Mouse (Mus musculus) erythroblast, embryonic 14.5 days (primary cell): ENCODE measurements around the gene Zfp212. TPM values are rescaled to one million over a fixed set of nuclear protein-coding genes. Genes with fewer than 3 reads are reported as not detected.

Experiments used
- H3K27me3 ChIP-seq: 2 replicates; pipeline ENCODE4 v1.6.1; 2012; ENCODE audit warnings: inconsistent platforms; ENCODE audit not compliant: control insufficient read depth
- H3K36me3 ChIP-seq: 2 replicates; pipeline ENCODE4 v1.6.1; 2012; ENCODE audit warnings: mild to moderate bottlenecking, inconsistent platforms; ENCODE audit not compliant: control insufficient read depth
- H3K4me1 ChIP-seq: 2 replicates; pipeline ENCODE4 v1.6.1; 2012; ENCODE audit warnings: inconsistent platforms; ENCODE audit not compliant: control insufficient read depth
- H3K4me3 ChIP-seq: replicated peaks from 2 replicates; pipeline ENCODE3; 2012; ENCODE audit warnings: moderate library complexity, mild to moderate bottlenecking, inconsistent platforms
- H3K9me3 ChIP-seq: 2 replicates; pipeline ENCODE4 v1.6.1; 2012; ENCODE audit warnings: low read length, inconsistent platforms, mixed read lengths; ENCODE audit not compliant: control insufficient read depth
- GATA1 ChIP-seq: IDR thresholded peaks from 2 replicates; pipeline ENCODE4 v1.6.1; 2012; ENCODE audit warnings: low read length, inconsistent platforms, mixed read lengths
- TAL1 ChIP-seq: IDR thresholded peaks from 3 replicates; pipeline ENCODE4 v1.6.1; 2012; ENCODE audit warnings: low read length, inconsistent platforms, mixed read lengths
- polyA plus RNA-seq: library from polyadenylated mRNA; stranded (reverse); fragments of >175 nt; gene quantifications from 2 replicates; pipeline ENCODE4 v1.2.3, GENCODE M21; 2012

Gene Zfp212
- polyA plus RNA-seq, 1 experiment: 0.91 TPM

DNA sequence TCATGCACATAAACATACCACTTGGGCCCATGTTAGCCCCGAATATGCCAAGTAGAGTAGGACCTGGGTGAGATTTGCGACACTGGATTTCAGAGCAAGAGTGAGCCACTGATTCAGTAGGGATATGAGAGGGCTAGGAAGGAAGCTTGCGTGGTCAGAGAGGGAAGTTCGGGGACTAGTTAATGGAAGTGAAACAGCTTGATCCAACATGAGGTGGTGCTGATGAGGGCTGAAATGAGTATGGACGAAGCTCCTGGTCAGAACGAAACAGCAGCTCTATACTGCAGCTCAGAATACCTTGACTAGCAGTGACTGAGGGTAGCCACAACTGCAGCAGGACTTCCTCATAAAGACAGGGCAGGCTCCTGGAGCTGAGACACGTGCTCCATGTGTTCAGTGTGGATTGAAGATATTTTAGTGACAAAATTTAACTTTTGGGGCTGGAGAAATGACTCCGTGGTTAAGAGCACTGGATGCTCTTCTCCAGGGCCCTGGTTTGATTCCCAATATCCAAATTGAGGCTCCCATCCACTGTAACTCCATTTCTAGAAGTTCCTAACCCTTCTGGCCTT lies 31.4 kb upstream of the Zfp212 start:
- Histone ChIP-seq H3K4me3 (no peak overlapping the region), H3K36me3 (peaks cover 57% of the 10 kb centered on the region), H3K9me3 (no peaks in the 10 kb centered on the region), H3K27me3 (no peaks in the 10 kb centered on the region), H3K4me1 (no peaks in the 10 kb centered on the region)
- no peak for TF ChIP-seq GATA1
- TF ChIP-seq TAL1: no peak

GRCm38 (mm10) chr6:47899416-47899815 lies 20.9 kb upstream of the Zfp212 start:
- peaks cover 3% of the 10 kb centered on the region for H3K9me3 ChIP-seq
- no peak overlapping the region for H3K4me3 ChIP-seq
- no peaks in the 10 kb centered on the region for H3K4me1 ChIP-seq
- TF ChIP-seq GATA1: no peak
- TF ChIP-seq TAL1: no peak
- H3K27me3 ChIP-seq: no peaks in the 10 kb centered on the region
- H3K36me3 ChIP-seq: peaks cover 41% of the 10 kb centered on the region

- Histone ChIP-seq H3K4me3 (no peak overlapping the region), H3K9me3 (peaks cover 16% of the 10 kb centered on the region), H3K4me1 (no peaks in the 10 kb centered on the region), H3K27me3 (no peaks in the 10 kb centered on the region; the same call in 1 of the 2 replicates), H3K36me3 (peaks cover 60% of the 10 kb centered on the region)
- TF ChIP-seq GATA1 (no peak), TAL1 (no peak)
Measured at GRCm38 (mm10) chr6:47903587-47903986, 16.7 kb upstream of the Zfp212 start.

- H3K9me3 ChIP-seq: peaks cover 16% of the 10 kb centered on the region
- H3K36me3 ChIP-seq: peaks cover 57% of the 10 kb centered on the region
- no peak for TF ChIP-seq GATA1
- TF ChIP-seq TAL1: no peak
- no peaks in the 10 kb centered on the region for H3K4me1 ChIP-seq
- no peak overlapping the region for H3K4me3 ChIP-seq
- no peaks in the 10 kb centered on the region; the same call in 1 of the 2 replicates for H3K27me3 ChIP-seq
Measured at GRCm38 (mm10) chr6:47904361-47904760, 15.9 kb upstream of the Zfp212 start.

- peaks cover 55% of the 10 kb centered on the region for H3K36me3 ChIP-seq
Measured at GRCm38 (mm10) chr6:47904917-47905695, 15.2 kb upstream of the Zfp212 start.

GRCm38 (mm10) chr6:47906326-47906725 lies 13.9 kb upstream of the Zfp212 start:
- peaks cover 48% of the 10 kb centered on the region for H3K36me3 ChIP-seq
- peaks cover 16% of the 10 kb centered on the region for H3K9me3 ChIP-seq

More at GRCm38 (mm10) chr6:47904917-47905695, 15.2 kb upstream of the Zfp212 start:
- Histone ChIP-seq H3K4me3 (no peak overlapping the region), H3K9me3 (peaks cover 16% of the 10 kb centered on the region), H3K4me1 (no peaks in the 10 kb centered on the region), H3K27me3 (no peaks in the 10 kb centered on the region; the same call in 1 of the 2 replicates)
- TF ChIP-seq GATA1 (no peak), TAL1 (no peak)

DNA sequence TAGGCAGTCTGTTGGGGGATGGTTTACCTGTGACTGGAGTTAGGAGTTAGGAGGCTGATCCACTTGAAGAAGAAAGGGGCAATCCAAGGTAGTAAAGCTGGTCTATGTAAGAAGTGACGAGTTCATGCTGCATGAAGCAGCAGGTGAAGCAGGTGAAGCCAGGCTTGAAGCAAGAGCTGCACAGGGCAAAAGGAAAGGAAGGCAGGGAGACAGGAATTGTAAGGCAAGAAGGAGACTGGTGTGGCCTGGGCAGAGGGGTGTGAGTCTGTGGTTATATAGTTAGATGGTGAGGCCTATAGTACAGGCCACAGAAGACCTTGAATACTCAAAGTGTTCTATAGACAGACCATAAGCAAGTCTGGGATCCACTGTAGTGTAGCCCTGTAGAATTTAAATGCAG lies 11.3 kb upstream of the Zfp212 start:
- H3K9me3 ChIP-seq: peaks cover 16% of the 10 kb centered on the region
- H3K27me3 ChIP-seq: no peaks in the 10 kb centered on the region; the same call in 1 of the 2 replicates
- H3K4me1 ChIP-seq: no peaks in the 10 kb centered on the region
- TF ChIP-seq GATA1: no peak
- no peak for TF ChIP-seq TAL1
- no peak overlapping the region for H3K4me3 ChIP-seq
- peaks cover 33% of the 10 kb centered on the region for H3K36me3 ChIP-seq

More at GRCm38 (mm10) chr6:47906326-47906725, 13.9 kb upstream of the Zfp212 start:
- TF ChIP-seq GATA1: no peak
- no peak for TF ChIP-seq TAL1
- no peaks in the 10 kb centered on the region; the same call in 1 of the 2 replicates for H3K27me3 ChIP-seq
- no peak overlapping the region for H3K4me3 ChIP-seq
- no peaks in the 10 kb centered on the region for H3K4me1 ChIP-seq

DNA sequence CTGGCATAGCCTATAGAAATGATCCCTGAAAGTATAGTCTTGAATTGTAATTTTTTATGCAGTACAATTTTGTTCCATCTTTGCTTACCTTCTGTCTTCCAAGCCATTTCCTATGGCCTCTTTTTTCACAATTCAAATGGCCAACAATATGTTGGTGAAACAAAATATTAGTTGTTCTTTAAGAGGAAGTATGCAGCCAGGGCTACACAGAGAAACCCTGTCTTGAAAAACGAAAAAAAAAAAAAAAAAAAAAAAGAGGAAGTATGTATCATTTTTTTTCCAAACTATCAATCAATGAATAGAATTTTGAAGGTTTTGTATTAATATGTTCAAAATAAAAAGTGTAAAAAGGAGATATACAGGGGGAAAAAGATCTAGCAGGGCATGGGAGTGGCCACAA lies 8.6 kb upstream of the Zfp212 start:
- TF ChIP-seq TAL1 (no peak), GATA1 (no peak)
- H3K4me3 ChIP-seq: no peak overlapping the region
- peaks cover 2% of the 10 kb centered on the region; the same call in 1 of the 2 replicates for H3K9me3 ChIP-seq
- peaks cover 6% of the 10 kb centered on the region for H3K36me3 ChIP-seq
- H3K27me3 ChIP-seq: no peaks in the 10 kb centered on the region
- peaks cover 9% of the 10 kb centered on the region for H3K4me1 ChIP-seq

DNA sequence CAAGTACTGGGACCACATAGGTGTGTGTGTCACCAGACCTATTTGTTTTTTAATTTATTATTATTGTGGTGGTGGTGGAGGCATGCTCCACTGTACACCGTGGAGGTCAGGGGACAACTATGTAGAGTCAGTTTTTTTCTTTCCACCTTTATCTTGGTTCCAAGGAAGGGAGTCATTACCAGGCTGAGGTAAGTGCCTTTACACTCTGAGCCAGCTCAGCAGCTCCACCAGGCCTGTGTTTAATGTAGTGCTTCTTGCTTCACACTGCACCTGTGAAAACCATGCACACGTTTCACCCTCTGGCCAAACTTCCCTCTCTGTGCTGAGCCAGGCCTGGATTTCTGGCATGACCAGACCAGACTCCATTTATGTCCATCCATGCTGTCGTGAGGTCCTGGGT lies 7.3 kb upstream of the Zfp212 start:
- TF ChIP-seq GATA1 (no peak), TAL1 (no peak)
- Histone ChIP-seq H3K4me3 (no peak overlapping the region), H3K36me3 (peaks cover 2% of the 10 kb centered on the region; the same call in 1 of the 2 replicates), H3K27me3 (no peaks in the 10 kb centered on the region), H3K4me1 (peaks cover 18% of the 10 kb centered on the region), H3K9me3 (peaks cover 2% of the 10 kb centered on the region; the same call in 1 of the 2 replicates)
